Mouse (Mus musculus): ENCODE data around the gene Abcc4. TPM values are rescaled to one million over a fixed set of nuclear protein-coding genes. Genes with fewer than 3 reads are reported as not detected.
"Not testable (repeated sequence)": the region's sequence is repeated elsewhere in the genome, so short reads cannot be mapped to it uniquely, and the experiment has no call there.

Abcc4 gene
- polyA plus RNA-seq, 1 experiment from 2014 or later = 4.7 TPM

DNA sequence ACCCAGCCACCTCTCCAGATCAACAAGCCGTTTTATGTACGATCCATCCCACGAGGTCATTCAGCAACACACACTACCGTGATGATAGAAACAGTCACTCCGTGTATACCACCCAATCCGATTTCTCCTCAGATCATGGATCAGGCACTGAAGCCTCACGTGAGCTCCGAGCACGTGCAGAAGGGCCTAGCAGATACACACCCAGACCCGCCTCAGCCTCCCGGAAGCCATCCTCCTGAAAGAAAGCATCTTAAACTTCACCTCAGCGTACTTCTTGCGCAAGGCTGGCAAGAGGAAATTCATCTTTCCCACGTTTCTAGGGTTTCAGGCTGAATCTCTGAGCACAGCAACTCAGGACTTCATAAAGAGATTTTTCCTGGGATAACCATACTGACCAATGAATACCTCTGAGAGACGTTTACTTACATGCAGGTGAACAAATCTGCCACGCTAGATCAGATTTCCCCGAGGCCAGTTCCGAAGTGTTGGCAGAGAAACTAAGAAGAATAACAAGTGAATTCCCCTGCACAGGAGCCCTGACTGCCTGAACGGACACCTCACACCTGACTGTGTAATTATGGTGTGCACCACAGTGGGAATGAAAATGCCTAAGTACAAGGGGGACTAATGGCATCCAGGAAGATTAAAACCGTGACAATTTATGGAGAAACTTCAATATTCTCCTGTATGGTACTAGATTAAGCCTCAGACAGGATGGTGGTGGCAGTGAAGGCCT lies 54.1 kb downstream of the Abcc4 start:
- Histone ChIP-seq H3K4me1 (replicated peaks) (no peaks in the 10 kb centered on the region), H3K4me2 (no peak overlapping the region), H3K9ac (no peak overlapping the region), H3K27me3 (no peaks in the 10 kb centered on the region), H3K9me3 (no peaks in the 10 kb centered on the region), H3K4me3 (no peak overlapping the region), H3K27ac (replicated peaks) (no peak overlapping the region), H3K36me3 (no peaks in the 10 kb centered on the region)
- ATAC-seq (ENCODE audit: low read depth) = no peak
- WGBS = 90% methylated on average over 20 of the region's 20 CpGs

DNA sequence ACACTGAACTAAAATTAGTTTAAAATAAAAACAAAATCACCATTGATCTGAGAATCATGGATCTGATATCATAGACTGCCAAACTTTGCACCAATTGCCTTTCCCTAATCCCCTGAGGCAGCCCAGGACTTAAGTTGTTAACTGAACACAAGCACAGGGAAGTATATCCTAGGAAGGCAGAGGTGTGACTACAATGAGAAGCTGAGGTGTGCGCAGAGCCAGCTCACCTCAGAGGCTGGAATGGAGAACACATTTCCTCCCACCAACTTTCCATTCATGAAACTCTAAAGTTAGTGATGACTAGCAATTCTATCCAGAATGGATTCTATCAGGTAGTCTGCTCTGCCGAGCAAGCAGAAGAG lies 56.1 kb downstream of the Abcc4 start:
- 94% methylated on average over 2 of the region's 2 CpGs for WGBS
- Histone ChIP-seq H3K4me2 (no peak overlapping the region), H3K36me3 (no peaks in the 10 kb centered on the region), H3K27ac (replicated peaks) (no peak overlapping the region), H3K27me3 (no peaks in the 10 kb centered on the region), H3K4me3 (no peak overlapping the region), H3K9ac (no peak overlapping the region), H3K9me3 (no peaks in the 10 kb centered on the region), H3K4me1 (replicated peaks) (no peaks in the 10 kb centered on the region)
- ATAC-seq (ENCODE audit: low read depth) = no peak

DNA sequence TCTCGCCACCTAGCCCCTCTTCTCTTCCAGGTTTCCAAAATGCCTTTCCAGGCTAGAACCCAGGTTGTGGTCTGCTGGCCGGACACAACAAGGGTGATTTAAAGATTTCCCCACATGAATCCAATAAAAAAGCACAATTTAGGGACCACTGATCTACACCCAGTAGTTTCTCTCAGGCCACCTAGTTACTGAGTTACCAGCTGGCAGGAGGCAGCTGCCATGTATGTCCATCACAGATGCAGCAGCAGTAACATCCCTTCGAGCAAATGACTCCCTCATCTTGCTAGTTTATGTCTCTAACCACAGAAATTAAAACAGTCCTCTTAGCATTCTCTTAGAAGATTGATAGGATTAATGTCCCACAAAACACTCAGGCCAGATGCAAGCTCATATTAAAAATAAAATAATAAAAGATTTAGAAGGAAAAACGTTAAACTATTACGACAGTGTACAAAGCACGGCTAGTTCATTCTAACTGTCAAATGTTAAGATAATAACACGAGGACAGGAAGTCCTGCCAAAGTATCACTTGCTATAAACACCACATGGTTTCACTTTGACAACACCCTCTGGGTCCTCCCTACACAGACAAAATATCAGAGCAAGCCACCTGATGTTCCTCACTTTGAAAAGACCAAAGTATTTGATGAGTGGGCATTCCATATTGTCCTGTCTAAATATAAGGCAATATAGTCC lies 56.7 kb downstream of the Abcc4 start:
- 85% methylated on average over 7 of the region's 7 CpGs for WGBS
- H3K27ac ChIP-seq (replicated peaks) = no peak overlapping the region
- no peaks in the 10 kb centered on the region for H3K36me3 ChIP-seq
- H3K4me3 ChIP-seq = no peak overlapping the region
- no peaks in the 10 kb centered on the region for H3K4me1 ChIP-seq (replicated peaks)
- no peaks in the 10 kb centered on the region for H3K9me3 ChIP-seq
- ATAC-seq (ENCODE audit: low read depth) = no peak
- H3K4me2 ChIP-seq = no peak overlapping the region
- H3K27me3 ChIP-seq = no peaks in the 10 kb centered on the region
- no peak overlapping the region for H3K9ac ChIP-seq

DNA sequence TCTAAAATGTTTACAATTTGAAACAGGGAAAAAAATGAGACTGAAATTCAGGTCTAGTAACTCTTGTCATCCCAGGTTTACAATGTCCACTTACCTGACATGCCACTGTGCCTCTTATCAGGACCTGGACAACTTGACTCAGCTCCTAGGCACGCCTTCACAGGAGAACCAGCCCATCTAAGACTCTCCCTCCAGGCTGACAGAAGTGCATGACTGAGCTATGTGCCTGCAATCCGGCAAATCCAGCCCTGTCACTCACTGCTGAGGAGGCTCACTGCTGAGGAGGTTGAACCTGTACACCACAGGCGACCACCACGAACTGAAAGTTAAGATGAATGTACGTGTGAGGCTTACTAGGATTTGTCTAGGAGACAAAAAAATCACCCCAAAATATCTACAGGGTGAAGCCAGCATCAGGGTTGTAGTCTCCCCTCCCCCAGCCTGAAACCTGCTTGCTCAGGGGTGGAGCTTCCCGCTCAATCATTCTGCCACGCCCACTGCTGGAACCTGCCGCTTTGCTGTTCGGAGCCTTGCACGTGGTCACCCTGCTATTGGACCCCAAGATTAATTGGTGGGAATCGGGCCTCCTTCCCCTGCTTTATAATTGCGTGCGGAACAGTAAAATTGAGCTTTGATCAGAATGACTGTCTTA lies 63.0 kb downstream of the Abcc4 start:
- ATAC-seq (ENCODE audit: low read depth); H3K4me2 ChIP-seq; H3K9me3 ChIP-seq; H3K27ac ChIP-seq (replicated peaks); H3K36me3 ChIP-seq; H3K9ac ChIP-seq; H3K4me3 ChIP-seq; H3K4me1 ChIP-seq (replicated peaks); H3K27me3 ChIP-seq: not testable (repeated sequence)
- WGBS = 82% methylated on average over 13 of the region's 13 CpGs

DNA sequence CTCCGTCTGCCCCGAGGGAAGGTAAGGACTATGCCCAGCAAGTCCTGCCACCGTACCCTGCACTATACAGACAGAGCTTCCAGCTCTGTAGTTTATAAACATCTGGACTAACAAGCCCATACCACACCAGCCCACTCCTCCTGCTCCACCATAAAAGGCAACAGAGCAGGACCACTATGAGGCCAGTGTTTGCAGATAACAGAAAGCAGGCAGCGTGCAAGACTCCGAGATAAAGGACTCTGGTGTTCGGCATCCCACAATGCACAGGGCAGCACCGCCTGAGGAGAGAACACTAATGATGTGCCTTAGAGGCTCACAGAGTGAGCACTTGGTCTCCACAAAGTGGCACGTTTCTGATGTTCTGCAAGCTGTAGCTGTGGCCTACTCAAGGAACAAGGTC lies 63.9 kb downstream of the Abcc4 start:
- H3K36me3 ChIP-seq = no peaks in the 10 kb centered on the region
- no peaks in the 10 kb centered on the region for H3K27me3 ChIP-seq
- no peak overlapping the region for H3K4me3 ChIP-seq
- no peaks in the 10 kb centered on the region for H3K4me1 ChIP-seq (replicated peaks)
- no peak overlapping the region for H3K9ac ChIP-seq
- no peak overlapping the region for H3K4me2 ChIP-seq
- ATAC-seq (ENCODE audit: low read depth) = no peak
- H3K27ac ChIP-seq (replicated peaks) = no peak overlapping the region
- WGBS = 87% methylated on average over 8 of the region's 8 CpGs
- no peaks in the 10 kb centered on the region for H3K9me3 ChIP-seq

DNA sequence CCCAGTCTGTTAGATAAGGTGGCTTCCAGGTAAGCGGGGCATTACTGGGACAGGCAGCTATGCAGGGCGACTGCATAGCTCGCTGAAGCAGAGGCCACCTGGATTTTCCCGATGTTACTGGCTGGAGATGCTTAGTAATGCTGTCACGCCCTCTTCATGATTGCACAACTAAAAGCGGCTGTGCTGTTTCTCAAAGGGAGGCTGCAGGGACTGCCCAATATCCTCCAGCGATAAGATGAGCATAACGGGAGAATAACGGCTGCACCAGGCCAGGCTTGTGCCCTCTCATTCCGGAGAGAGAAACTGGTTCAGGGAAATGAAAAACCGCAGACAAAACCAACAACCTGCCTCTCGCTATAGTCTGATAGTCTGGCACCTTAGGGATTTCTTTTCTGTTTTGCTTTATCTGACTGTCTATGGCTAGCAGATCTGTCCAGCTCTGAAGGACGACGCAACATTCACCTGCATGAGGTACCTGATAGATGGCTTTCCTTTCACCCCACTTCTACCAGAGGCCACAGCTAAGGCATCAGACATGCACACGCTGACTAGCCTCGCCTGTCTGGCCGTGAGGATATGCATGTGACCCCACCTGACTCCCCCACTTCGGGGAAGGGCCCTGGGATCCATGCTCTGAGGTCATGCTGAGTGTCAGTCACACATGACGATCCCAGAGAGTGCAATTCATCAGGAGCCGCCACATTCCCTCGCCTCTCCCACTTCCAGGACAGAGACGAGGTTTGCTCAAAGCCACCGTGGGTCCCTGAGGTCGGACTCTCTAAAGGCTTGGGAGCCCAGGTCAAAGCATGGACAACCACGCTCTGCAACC lies 67.4 kb downstream of the Abcc4 start:
- Histone ChIP-seq H3K4me2 (no peak overlapping the region), H3K27ac (replicated peaks) (no peak overlapping the region), H3K9ac (no peak overlapping the region), H3K9me3 (no peaks in the 10 kb centered on the region), H3K36me3 (no peaks in the 10 kb centered on the region), H3K27me3 (no peaks in the 10 kb centered on the region), H3K4me3 (no peak overlapping the region), H3K4me1 (replicated peaks) (peaks cover 14% of the 10 kb centered on the region)
- ATAC-seq (ENCODE audit: low read depth) = no peak
- WGBS = 75% methylated on average over 25 of the region's 25 CpGs

DNA sequence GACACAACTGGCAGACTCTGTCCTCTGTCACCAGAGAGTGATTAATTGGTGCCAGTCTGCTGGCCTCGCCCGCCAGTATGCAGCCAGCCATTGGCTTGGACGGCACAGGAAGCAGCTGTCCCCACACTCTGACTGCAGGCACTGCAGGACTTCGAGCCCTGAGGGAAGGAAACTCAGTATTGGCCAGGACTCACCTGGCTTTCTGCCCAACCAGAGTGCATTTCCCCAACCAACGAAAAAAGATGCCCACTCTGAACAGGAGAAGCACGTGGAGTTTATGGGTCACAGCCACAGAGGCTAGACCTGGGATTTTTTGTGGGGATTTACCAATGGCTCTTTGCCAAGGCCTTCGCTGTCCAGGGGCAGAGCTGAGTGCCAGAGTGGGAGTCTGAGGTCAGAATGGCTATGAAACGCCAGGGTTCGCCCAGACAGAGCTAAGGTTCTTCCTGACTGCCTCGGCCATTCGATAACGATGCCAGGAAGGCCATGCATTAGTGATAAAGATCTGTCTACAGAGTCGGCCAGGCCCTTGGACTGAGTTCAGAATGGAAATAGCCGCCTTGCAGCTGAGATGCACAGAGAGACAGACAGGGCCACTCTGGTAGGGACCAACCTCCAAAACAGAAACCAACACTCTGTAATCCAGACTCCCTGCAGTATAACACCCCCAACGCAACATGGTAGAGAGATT lies 70.4 kb downstream of the Abcc4 start:
- peak; percentile 88 for ATAC-seq (ENCODE audit: low read depth)
- no peak overlapping the region for H3K4me3 ChIP-seq
- H3K9ac ChIP-seq = no peak overlapping the region
- H3K36me3 ChIP-seq = no peaks in the 10 kb centered on the region
- H3K4me2 ChIP-seq = no peak overlapping the region
- H3K27ac ChIP-seq (replicated peaks) = peak overlapping the region; percentile 42; the same call in 1 of the 2 replicates
- H3K4me1 ChIP-seq (replicated peaks) = peaks cover 14% of the 10 kb centered on the region
- no peaks in the 10 kb centered on the region for H3K9me3 ChIP-seq
- WGBS = 49% methylated on average over 15 of the region's 15 CpGs
- H3K27me3 ChIP-seq = no peaks in the 10 kb centered on the region

DNA sequence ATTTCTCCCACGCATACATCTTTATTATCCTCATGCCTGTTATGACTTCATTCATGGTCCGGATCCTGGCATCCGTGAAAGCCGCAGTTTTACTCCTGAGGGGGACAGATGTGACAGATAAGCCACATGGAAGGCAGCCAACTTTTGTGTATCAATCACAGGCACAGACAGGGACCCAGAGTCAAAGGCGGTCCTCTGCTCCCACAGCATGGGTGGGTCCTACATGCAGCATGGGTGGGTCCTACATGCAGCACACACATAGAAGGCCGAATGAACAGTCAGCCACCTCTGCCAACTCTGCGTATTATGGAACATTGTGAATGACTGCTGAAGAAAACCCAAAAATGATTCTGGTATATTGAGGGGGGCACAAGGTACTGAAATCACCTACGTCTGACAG lies 76.4 kb downstream of the Abcc4 start:
- H3K4me1 ChIP-seq (replicated peaks) = peaks cover 6% of the 10 kb centered on the region; the same call in 1 of the 2 replicates
- no peak overlapping the region for H3K4me3 ChIP-seq
- no peaks in the 10 kb centered on the region for H3K9me3 ChIP-seq
- no peak overlapping the region for H3K4me2 ChIP-seq
- H3K27me3 ChIP-seq = no peaks in the 10 kb centered on the region
- WGBS = 59% methylated on average over 8 of the region's 8 CpGs
- H3K36me3 ChIP-seq = no peaks in the 10 kb centered on the region
- no peak overlapping the region for H3K9ac ChIP-seq
- ATAC-seq (ENCODE audit: low read depth) = 0 out of 2 replicates have a peak, but pooled peaks have one; percentile 59
- no peak overlapping the region for H3K27ac ChIP-seq (replicated peaks)

DNA sequence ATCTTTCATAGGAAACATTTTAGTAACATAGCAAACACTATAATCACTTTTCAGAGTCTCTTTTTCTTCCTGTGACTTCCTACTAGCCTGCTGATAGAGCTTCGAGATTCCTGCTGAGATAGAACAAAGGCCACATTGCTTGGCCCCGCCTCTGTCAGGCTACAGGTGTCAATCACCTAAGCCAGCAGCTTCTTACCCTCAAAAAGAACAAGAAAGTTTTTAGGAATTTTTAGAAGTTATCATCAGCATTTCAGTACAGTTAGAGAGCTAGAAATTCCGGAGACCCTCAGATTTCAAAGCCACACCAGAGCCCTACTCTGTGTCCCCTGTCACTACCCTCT lies 84.6 kb downstream of the Abcc4 start:
- H3K36me3 ChIP-seq = no peaks in the 10 kb centered on the region
- no peaks in the 10 kb centered on the region for H3K27me3 ChIP-seq
- no peak overlapping the region for H3K9ac ChIP-seq
- H3K4me1 ChIP-seq (replicated peaks) = no peaks in the 10 kb centered on the region
- WGBS = 62% methylated on average over 3 of the region's 3 CpGs
- H3K9me3 ChIP-seq = no peaks in the 10 kb centered on the region
- H3K4me3 ChIP-seq = no peak overlapping the region
- no peak overlapping the region for H3K27ac ChIP-seq (replicated peaks)
- no peak for ATAC-seq (ENCODE audit: low read depth)
- no peak overlapping the region for H3K4me2 ChIP-seq

DNA sequence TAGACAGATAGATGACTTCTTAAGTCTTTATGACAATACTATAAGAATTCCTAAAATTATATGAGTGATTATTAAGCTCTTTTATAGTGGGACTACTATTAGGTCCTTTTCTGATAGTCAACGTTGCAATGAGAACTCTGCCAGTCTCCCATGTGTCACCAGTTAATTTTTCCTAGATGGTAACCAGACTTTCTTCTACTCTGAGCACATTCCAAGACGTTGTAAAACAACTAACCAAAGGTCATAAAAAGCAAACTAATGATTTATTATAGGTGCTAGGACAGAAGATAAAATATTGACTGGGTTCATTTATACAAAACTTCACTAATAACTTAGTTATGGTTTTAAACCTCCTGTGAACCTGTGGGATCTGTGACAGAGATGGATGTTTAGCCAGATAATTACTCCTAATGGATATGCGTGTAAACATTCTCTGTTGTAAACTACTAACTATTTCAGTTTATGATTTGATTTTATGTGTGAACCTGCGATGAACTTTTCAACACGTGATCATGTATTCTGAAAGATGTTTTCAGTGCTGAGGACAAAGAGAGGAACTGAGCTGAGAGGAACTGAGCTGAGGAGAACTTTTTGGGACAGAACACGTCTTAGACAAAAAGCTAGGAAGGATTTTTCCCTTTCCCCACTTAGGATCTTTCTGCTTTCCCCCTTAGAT lies 85.1 kb downstream of the Abcc4 start:
- Histone ChIP-seq H3K4me2 (no peak overlapping the region), H3K27me3 (no peaks in the 10 kb centered on the region), H3K9ac (no peak overlapping the region), H3K4me3 (no peak overlapping the region), H3K4me1 (replicated peaks) (no peaks in the 10 kb centered on the region), H3K9me3 (no peaks in the 10 kb centered on the region), H3K36me3 (no peaks in the 10 kb centered on the region), H3K27ac (replicated peaks) (no peak overlapping the region)
- ATAC-seq (ENCODE audit: low read depth) = no peak
- 67% methylated on average over 6 of the region's 6 CpGs for WGBS

DNA sequence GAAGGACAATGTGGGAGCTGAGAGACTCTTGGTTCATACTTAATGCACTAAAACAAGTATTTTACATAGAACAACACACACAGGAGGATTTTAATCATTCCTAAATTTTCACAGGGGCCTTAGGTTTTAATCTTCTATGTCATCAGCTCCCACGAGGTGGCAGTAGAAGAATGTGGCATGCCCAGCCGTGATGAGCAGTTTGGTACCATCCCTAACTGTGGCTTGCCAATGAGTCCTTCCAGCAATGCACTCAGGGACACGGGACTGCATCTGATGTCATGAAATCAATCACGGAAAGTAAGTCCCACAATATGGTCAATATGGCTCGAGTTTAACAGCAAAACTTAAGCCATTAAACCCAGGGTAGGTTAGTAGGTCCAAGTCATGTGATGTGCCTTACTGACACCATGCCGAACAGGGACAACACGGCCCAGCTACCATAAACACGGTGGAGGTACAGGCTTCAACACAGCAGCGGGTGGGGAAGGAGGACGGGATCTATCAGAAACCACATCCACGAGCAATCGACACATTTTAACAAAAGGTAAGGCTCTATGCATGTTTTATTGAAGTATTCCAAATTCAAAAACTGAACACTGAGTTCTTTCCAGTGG lies 89.2 kb downstream of the Abcc4 start:
- no peaks in the 10 kb centered on the region for H3K27me3 ChIP-seq
- no peaks in the 10 kb centered on the region for H3K36me3 ChIP-seq
- H3K4me1 ChIP-seq (replicated peaks) = no peaks in the 10 kb centered on the region
- no peak overlapping the region for H3K4me2 ChIP-seq
- ATAC-seq (ENCODE audit: low read depth) = peak; percentile 84
- no peak overlapping the region for H3K9ac ChIP-seq
- H3K27ac ChIP-seq (replicated peaks) = no peak overlapping the region
- WGBS = 70% methylated on average over 12 of the region's 12 CpGs
- H3K4me3 ChIP-seq = no peak overlapping the region
- no peaks in the 10 kb centered on the region for H3K9me3 ChIP-seq
